Mouse (Mus musculus): ENCODE data around the gene Pou2f2.

The Pou2f2 gene

DNA sequence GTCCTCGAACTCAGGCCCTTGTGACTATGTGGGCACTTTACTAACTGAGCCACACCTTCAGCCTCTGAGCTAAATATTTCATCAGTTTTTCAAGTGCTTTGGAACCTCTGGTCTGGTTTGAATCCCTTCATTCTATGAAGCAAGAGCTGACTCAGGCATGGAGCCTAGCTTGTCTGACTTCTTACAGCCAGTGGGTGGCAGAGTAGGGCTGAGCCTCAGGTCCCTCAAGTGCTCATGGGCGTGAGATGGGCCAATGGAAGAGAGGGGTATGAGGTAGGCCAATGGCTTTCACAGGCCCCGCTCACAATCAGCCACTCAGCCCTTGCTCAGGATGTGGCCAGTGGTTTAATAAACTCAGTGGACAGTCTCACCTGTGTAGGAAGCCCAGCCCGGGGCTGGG is 79.9 kb downstream of the Pou2f2 start:
- no peak for DNase-seq (ENCODE audit: low read depth, low spot score)

DNA sequence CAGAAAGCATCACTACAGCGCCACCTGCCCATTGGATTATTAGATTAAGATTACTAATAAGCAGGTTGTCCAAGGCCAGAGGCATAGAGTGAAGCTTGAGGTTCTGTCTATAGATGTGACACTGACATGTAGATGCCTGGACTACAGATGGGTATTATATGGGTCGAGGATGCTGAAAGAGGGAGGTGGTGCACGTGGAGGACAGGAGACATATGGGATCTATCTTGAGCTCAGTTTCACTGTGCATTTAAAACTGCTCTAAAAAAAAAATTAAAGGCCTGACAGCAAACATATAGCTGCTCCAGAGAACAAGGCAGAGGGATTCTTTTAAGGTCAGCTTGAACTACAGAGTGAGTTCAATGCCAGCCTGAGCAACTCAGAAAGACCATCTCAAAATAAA is 81.4 kb downstream of the Pou2f2 start:
- DNase-seq (ENCODE audit: low read depth, low spot score) = no peak

DNA sequence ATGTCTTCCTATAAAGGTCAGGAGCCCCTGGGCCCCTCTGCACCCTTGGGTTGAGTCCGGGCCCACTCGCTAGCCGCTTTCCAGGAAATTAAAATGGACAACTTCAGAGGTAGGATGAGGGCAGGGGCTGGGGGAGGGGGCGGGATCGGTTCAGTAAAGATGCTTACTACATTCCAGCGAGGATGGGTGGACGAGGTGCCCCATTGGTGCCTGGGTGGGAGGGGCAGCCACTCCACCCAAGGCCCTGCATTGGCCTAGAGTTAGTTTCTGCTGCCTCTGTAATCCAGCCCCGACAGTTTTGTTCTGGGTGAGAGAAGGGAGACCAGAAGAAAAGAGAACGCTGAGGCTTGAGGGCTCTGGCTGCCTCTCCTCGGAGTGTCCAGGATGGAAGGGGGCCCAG is 89.7 kb downstream of the Pou2f2 start:
- no peak for DNase-seq (ENCODE audit: low read depth, low spot score)

DNA sequence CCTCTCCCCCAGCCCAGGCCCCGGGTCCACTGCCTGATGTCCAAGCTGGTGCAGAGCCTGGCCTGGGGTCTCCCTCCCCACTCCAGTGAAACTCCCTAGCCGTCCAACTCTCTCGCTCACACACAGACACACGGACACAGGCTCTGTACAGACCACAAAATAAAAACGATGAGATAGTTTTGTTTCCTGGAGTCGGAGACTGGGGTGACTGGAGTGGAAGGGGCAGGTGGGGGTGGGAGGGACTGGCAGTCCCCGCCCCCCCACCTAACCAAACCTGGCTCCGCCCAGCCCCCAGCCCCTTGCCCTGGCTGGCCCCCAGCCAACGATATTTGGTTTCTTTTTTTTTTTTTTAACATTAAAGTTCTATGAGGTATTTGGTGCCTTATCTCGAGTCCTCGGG is 90.6 kb downstream of the Pou2f2 start:
- DNase-seq (ENCODE audit: low read depth, low spot score) = no peak

DNA sequence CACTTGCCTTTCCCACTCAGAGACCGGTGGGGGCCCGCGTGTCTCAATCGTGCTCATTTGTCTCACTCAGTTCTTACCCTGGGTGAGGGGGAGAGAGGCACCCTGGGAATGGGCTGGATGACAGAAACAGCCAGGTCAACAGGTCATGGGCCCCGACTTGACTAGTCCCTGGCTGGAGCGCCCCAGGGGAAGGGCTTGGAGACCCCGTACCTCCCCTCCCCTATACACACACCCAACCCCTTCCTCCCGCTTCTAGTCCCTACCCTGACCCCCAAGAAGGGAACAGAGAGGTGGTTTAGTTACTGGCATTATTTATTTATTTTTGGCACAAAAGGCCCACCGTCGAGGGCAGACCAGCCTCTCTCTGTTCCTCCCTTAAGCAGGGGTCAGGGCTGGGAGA is 91.0 kb downstream of the Pou2f2 start:
- DNase-seq (ENCODE audit: low read depth, low spot score) = no peak

DNA sequence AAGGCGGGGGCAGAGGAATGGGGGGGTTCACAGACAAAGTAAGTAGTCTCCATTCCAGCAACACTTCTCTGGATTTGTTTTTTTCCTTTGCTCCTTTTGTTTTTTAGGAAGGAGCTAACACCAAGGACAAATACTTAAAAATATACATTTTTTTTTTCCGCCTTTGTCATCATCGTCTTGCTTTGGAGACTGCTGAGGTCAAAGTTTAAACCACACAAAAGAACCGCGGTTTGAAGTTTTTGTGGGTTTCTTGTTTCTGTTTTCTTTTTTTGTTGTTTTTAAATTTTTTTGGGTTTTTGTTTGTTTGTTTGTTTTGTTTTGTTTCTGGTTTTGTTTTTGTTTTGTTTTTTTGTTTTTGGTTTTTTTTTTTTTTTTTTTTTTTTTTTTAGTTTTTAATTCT is 91.6 kb downstream of the Pou2f2 start:
- DNase-seq (ENCODE audit: low read depth, low spot score) = no peak

DNA sequence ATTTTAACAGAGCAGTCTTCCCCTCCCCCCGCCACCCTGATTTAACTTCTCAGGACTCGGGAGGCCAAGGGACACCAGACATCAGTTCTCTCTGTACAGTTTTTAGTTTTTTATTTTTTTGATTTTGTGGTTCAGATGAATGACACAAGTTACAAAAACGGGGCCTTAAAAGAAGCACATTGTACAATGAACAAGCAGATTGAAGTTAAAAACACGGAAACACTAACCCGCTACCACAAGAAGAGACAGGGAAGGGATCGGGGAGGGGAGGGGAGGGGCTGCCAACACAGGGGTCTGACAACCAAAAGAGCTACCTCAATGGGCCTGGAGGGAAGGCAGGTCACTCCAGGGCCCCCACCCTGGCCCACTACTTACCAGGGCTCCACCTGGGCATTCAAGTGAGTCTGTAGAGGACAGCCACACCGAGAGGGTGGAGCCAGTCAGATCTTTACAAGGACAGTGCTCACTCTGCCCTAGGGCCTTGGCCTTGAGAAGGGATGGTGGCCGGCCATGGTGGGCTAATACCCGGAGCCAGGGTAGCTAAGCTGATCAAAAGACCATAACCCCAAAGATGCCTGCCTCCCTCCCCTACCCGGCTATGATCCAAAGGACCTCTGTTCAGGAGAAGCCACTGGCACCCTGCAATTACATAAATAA is 92.1 kb downstream of the Pou2f2 start:
- DNase-seq (ENCODE audit: low read depth, low spot score) = no peak

DNA sequence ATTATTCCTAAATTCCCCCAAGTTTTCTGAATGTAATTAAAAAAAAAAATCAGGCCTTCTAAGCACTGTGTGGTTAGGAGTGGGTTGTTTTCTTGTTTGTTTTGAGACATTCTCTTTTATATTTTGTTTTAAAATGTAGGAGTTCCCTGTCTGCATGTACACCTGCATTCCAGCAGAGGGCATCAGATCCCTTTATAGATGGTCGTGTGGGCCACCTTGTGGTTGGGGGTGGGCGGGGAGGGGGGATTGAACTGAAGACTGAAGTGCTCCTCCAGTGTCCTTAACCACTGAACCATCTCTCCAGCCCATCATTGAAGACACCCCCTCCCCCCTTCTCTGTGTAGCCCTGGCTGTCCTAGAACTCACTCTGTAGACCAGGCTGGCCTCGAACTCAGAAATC is 92.9 kb downstream of the Pou2f2 start:
- DNase-seq (ENCODE audit: low read depth, low spot score) = no peak

DNA sequence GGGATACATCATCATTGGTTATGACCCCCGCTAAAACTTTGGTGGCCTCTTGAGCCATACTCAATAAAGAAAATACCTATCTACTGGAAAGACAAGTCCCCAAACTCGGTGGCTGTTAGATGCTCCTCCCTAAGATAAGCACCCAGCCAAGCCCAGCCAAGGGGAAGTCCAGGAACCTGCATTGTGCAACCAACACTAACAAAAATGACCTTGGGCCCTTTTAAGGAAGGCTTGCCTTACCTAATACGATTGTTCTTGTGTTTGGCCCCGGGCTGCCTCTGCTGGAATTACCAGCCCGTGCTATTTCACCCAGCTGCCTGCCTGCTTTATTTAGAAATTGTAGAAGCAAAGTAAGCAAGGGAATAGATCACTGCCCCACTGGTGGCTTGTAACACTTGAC is 94.9 kb downstream of the Pou2f2 start:
- DNase-seq (ENCODE audit: low read depth, low spot score) = no peak

DNA sequence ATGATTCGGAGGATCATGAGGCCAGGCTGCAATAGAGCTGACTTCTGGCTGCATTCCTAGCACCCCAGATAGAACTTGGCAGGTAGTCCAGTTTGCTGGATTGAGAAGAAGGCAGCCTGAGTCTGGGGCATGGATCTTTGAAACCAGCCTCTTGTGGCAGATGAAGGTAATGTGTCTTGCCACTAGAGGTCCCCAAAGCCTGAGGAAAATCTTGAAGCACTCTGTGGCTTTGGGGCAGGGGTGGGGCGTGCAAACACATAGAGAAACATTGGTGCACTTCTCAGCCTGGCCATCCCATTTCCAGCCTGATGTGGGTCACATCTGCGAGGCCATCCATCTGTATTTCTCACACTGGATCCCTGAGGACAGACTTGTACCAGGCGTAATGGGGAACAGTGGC is 97.0 kb downstream of the Pou2f2 start:
- no peak for DNase-seq (ENCODE audit: low read depth, low spot score)

DNA sequence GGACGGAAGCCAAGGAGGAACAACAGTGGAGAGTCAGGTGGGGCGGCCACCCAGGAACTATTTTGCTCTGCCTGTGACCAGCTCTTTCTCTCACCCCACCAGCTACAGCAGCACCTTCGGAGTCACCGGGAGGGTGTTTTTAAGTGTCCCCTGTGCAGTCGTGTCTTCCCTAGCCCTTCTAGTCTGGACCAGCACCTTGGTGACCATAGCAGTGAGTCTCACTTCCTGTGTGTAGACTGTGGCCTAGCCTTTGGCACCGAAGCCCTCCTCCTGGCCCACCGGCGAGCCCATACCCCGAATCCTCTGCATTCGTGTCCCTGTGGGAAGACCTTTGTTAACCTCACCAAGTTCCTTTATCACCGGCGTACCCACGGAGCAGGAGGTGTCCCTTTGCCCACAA is 99.1 kb downstream of the Pou2f2 start:
- no peak for DNase-seq (ENCODE audit: low read depth, low spot score)

DNA sequence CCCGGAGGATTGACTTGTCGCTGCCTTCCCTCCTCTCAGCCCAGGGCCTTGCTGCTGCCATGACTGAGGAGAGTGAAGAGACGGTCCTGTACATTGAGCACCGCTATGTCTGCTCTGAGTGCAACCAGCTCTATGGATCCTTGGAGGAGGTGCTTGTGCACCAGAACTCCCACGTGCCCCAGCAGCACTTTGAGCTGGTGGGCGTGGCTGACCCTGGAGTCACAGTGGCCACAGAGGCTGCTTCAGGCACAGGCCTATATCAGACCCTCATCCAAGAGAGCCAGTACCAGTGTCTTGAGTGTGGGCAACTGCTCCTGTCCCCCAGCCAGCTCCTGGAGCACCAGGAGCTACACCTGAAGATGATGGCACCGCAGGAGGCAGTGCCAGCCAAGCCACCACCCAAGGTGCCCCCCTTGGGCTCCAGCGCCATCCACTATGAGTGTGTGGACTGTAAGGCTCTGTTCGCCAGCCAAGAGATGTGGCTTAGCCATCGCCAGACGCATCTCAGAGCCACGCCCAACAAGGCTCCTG is 100.0 kb downstream of the Pou2f2 start:
- no peak for DNase-seq (ENCODE audit: low read depth, low spot score)

DNA sequence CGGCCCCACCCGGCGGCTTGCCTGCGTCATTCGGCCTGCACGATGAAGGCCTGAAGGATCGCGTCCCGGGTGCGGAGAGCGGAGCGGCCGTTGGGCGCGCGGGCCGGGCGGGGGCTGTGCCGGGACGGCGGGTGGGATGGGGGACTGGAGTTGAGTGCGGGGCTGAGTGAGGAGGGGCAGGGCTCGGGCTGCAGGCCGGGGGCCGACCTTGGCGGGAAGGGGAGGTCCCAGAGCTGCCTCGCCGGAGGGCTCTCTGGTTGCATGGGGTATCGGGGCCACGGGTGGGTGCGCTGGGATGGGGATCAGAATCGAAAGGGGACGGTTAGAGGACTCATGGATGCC is 102.1 kb downstream of the Pou2f2 start:
- no peak for DNase-seq (ENCODE audit: low read depth, low spot score)

DNA sequence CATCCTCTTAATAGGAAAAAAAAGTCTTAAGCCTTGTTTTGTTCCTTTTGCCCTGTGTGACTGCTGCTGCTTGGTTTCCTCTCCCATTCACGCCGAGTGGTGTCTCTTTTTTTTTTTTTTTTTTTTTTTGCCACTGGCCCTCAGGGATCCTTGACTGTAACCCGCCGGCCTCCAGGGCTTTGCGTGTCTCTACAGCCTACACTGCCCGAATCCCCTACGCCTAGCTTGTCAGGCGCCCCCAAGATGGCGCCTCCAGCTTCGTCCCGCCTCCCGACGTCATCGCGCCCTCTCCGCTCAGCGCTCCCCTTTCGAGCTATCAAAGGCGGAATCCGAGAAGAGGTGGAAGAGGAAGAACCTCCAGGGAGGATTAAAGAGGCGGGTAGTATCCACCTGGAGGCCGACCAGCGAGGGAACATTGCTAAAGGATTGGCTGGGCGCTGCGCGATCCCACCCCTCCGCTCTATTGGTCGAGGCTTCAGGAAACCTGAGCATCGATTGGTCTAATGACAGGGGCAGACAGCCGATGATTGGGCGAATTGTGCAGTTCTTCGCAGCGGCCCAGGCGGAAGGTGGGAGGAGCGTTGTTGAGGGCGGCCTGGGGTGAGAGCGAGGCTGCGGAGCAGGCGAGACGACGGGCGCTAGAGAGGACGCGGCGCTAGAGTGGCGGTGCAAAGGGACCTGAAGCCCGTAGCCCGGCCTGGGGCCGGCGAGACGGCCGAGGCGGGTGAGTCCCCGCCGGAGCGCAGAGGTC is 102.7 kb downstream of the Pou2f2 start:
- peak; percentile 99 for DNase-seq (ENCODE audit: low read depth, low spot score)

DNA sequence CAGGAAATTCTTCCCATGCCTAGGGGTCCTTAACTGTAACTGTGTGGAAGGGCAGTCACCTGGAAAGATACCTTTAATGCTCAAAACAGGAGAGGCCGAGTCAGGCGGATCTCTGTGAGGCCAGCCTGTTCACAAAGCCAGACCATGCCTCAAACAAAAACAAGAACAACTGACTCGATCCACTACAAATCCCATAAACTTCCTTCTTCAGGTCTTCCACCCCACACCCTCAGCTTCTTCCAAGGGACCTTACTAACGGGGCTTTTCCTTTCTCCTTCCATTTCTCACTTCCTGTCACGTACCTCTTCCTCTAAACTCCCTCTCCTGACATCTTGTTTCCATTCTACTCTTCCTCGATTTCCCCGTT is 103.2 kb downstream of the Pou2f2 start:
- no peak for DNase-seq (ENCODE audit: low read depth, low spot score)

DNA sequence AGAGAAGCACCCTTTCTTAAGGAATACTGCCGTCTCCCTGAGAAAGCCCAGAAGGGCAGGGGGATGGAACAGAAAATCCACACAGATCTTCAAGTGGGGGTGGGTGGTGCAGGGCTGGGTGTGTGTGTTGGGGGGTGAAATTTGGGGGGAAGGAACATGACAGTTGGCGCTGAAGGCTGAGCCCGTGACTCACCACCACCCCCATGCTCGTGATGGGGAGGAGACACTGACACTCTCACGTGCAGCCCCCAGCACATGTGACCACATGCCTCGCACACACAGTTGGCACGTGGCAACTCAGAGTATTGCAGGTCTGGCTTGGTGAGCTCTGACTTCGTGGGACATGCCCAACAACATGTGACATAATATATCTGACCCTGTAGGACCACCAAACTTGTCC is 105.6 kb downstream of the Pou2f2 start:
- no peak for DNase-seq (ENCODE audit: low read depth, low spot score)

DNA sequence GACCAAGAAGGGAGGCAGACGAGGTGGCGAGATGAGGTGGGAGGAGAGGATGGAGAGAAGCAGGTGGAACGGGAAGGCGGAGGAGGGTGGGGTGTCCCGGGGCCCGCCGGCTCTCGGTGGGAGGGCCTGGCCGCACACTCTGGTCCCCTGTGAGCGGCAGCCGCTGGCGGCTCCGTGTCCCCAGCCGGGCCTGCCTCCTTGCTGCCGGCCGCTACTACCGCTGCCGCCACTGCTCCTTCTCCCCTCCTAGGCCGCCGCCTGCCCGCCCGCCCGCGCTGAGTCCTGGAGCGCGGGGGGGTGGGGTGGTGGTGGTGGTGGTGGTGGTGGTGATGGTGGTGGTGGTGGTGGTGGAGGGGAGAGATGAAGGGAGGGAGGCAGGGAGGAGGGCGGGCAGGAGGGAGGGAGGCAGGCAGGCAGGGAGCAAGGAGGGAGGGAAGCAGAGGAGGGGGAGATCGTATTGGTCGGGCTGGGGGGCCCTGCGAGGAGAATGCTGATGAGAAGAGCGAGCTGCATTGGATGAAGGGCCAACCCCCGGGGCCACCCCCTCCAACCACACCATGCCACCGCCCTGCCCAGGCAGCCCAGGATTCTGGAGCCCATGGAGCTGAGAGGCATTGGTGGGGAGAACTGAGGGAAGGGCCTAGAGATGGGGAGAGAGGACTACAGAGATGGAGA is 106.7 kb downstream of the Pou2f2 start:
- no peak for DNase-seq (ENCODE audit: low read depth, low spot score)

DNA sequence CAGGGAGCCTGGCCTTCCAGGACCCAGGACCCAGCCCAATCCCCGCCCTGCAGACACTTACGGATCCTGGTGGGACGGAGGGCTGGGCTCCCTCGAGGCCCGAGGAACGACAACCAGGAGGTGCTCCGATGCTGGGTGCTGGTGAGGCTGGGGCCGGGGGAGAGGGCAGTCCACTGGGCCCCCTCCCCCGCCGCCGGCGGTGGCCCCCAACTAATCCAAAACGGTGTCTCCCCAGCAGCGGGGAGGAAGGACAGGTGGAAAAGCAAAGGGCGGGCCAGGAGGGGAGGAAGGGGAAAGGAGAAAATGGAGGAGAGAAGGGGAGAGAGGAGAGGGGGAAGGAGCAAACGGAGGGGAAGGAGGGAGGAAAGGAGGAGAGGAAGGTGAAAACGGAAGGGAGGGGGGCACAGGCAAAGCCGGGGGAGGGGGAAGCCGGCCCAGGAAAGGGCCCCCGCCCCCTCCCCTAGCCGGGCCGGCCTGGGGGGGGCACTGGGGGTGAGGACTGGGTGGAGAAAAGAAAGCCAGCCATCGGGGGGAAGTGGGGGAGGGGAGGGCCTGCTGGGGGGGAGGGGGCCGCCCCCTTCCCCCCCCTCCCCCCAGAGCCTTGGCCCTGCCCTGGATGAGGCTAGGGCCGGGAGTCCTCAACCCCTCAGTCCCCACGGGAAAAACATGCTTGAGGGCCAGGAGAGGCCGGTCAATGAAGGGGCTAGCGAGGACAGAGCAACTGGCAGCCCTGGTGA is 107.4 kb downstream of the Pou2f2 start, which contains the start of the genes Grik5 and Zfp574:
Grik5 (minus strand) TSS at position 368 of the 737 bp plus-strand sequence.
Zfp574 (plus strand) TSS at position 589 of the 737 bp plus-strand sequence.
- DNase-seq (ENCODE audit: low read depth, low spot score) = no peak

DNA sequence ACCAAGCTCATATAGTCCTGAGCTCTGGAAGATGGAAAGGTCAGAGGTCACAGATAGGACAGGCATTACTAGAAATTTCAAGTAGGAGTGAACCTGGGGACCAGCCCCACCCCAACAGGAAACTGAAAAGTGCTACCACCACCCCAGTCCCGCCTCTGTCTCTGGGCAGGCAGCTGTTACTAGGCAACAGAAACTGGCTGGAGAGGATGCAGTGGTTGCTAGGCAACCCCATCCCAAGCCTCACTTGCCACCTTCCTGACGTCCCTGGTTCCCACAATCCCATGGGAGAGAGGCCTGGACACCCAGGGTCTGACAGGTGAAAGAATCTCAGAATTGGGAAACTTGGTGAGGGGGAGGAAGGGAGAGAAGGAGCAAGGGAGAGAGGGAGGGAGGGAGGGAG is 110.8 kb downstream of the Pou2f2 start:
- no peak for DNase-seq (ENCODE audit: low read depth, low spot score)

DNA sequence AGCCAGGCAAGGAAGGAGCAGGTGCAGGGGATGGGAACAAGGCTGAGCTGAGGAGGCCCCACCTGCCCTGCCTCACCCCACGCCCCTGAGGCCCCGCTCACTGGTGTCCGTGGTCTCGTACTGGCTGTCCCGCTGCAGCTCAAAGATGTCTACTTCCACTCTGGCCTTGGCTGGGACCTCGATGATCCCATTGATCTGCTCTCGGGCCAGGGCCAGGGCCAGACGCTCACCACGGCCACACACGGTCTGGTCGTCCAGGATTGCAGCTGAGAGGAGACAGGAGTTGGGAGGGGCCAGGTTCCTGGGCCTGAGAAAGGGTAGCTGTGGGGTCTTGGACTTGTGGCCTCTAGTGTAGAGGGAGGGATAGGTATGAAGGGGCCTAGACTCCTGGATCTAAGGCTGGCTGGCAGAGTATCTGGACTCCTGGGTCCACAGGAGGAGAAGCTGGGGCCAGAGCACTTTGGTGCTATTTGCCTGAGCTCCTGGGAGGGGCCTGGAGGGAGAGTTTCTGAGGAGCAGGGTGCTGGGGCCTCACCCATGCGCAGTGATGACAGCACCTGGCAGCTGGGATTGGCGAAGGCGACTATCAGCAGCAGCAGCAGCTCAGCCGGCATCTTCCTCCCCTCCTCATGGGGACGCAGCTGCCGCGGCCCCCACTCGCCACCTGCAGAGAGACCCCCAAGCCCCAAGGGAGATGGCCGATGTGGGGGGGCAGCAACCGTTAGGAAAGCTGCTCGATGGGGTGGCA is 111.4 kb downstream of the Pou2f2 start:
- no peak for DNase-seq (ENCODE audit: low read depth, low spot score)

DNA sequence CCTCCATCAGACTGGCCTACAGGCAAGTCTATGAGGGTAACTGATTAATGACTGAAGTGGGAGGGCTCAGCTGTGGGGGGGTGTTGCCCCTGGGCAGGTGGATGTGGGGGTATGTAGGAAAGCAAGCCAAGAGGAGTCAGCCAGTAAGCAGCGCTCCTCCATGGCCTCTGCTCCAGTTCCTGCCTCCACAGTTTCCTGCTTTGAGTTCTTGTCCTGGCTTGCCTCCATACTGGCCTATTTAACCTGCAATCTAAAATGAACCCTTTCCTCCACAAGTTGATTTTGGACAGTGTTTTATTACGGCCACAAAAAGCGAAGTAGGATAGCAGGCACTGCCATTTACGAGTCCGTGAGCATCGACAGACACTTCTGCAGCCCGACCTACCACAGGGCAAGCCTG is 112.2 kb downstream of the Pou2f2 start:
- no peak for DNase-seq (ENCODE audit: low read depth, low spot score)
